Mouse (Mus musculus): ENCODE data around the gene Hist1h4f.
"Not testable (repeated sequence)": the region's sequence is repeated elsewhere in the genome, so short reads cannot be mapped to it uniquely, and the experiment has no call there.

- peak; percentile 66 to 74; a peak in 3 of 4 replicates for TF ChIP-seq POLR2A (IDR thresholded peaks at IDR 0.05; ENCODE audit: control insufficient read depth in 1 of 2, insufficient read depth in 1 of 2, low read depth in 1 of 2, low read length in 2 of 2, poor library complexity in 1 of 2)
- TF ChIP-seq CTCF (IDR thresholded peaks at IDR 0.05 in 2 of 3, conservative IDR thresholded peaks at IDR 0.05 in 1 of 3; ENCODE audit: control insufficient read depth in 1 of 3, insufficient read depth in 1 of 3, low read depth in 2 of 3, low read length in 3 of 3, poor library complexity in 1 of 3, severe bottlenecking in 1 of 3); HCFC1 (IDR thresholded peaks at IDR 0.05; ENCODE audit: low read depth, low read length); MYC (IDR thresholded peaks at IDR 0.05; ENCODE audit: low read depth, low read length); EP300 (IDR thresholded peaks at IDR 0.05; ENCODE audit: low read depth in 1 of 2, low read length in 2 of 2); BHLHE40 (IDR thresholded peaks at IDR 0.05; ENCODE audit: borderline replicate concordance, low read depth, low read length); GABPA (IDR thresholded peaks at IDR 0.05; ENCODE audit: low read depth, low read length); TCF12 (IDR thresholded peaks at IDR 0.05; ENCODE audit: low read depth, low read length); MAZ (IDR thresholded peaks at IDR 0.05; ENCODE audit: low read depth, low read length); JUND (IDR thresholded peaks at IDR 0.05; ENCODE audit: low read depth, low read length): not testable (repeated sequence)
These were observed 17.7 kb downstream of the Hist1h4f start, which contains the start of gene Hist1h2af for GRCm38 (mm10) chr13:23533560-23534367.

Data from MEL (cell line).